Mouse (Mus musculus) stomach, postnatal 0 days (tissue): ENCODE results near the gene Arl6ip4. TPM values are rescaled to one million over a fixed set of nuclear protein-coding genes. Genes with fewer than 3 reads are reported as not detected.

Source experiments
- ATAC-seq: fragments of 200-750 bp; cut with Nextera tagmentation; 2 replicates; pipeline ENCODE4 v1.8.0; 2017; ENCODE audit not compliant: low FRiP score, low TSS enrichment
- DNase-seq: peaks from one replicate; pipeline ENCODE4 v3.0.0-alpha.2; 2016; ENCODE audit warnings: low spot score
- H3K27ac ChIP-seq: fragments of 300-500 bp; sonication (generic); replicated peaks from 2 replicates; pipeline ENCODE4 v1.5.1; 2014; ENCODE audit warnings: mild to moderate bottlenecking, control low read depth
- H3K27me3 ChIP-seq: fragments of 300-500 bp; sonication (generic); 2 replicates; pipeline ENCODE4 v1.6.1; 2014; ENCODE audit warnings: low read length; ENCODE audit not compliant: control insufficient read depth, insufficient read depth
- H3K36me3 ChIP-seq: fragments of 300-500 bp; sonication (generic); 2 replicates; pipeline ENCODE4 v1.6.1; 2014; ENCODE audit warnings: low read length, mixed read lengths; ENCODE audit not compliant: control insufficient read depth, insufficient read depth
- H3K4me1 ChIP-seq: fragments of 300-500 bp; sonication (generic); replicated peaks from 2 replicates; pipeline ENCODE4 v1.6.1; 2014; ENCODE audit warnings: antibody characterized with exemption; ENCODE audit not compliant: control insufficient read depth, insufficient read depth
- H3K4me2 ChIP-seq: fragments of 300-500 bp; sonication (generic); replicated peaks from 2 replicates; pipeline ENCODE4 v1.6.1; 2014; ENCODE audit warnings: low read depth, mild to moderate bottlenecking, control low read depth, moderate library complexity
- H3K4me3 ChIP-seq: fragments of 300-500 bp; sonication (generic); 2 replicates; pipeline ENCODE4 v1.5.1; 2014; ENCODE audit warnings: low read depth, low read length, control low read depth
- H3K9ac ChIP-seq: fragments of 300-500 bp; sonication (generic); 2 replicates; pipeline ENCODE4 v1.6.1; 2014; ENCODE audit warnings: mild to moderate bottlenecking, low read length, control low read depth, mixed read lengths
- H3K9me3 ChIP-seq: fragments of 300-500 bp; sonication (generic); 2 replicates; pipeline ENCODE4 v1.6.1; 2016; ENCODE audit warnings: low read length; ENCODE audit not compliant: control insufficient read depth
- CTCF ChIP-seq: IDR thresholded peaks from 2 replicates; pipeline ENCODE4 v1.5.1; 2016; ENCODE audit warnings: antibody characterized with exemption, low read depth, mild to moderate bottlenecking, moderate library complexity
- EP300 ChIP-seq: optimal IDR thresholded peaks from 2 replicates; pipeline ENCODE3; 2016; ENCODE audit warnings: antibody characterized with exemption
- WGBS: fragments of 180-500 bp; shearing (Covaris S2); extraction: QIAGEN DNeasy Blood & Tissue Kit; methylation state at CpG from one replicate; pipeline ENCODE4 v1.1.7; 2014; 5-methylcytosine and 5-hydroxymethylcytosine counted together
- polyA plus RNA-seq: library from polyadenylated mRNA; unstranded; fragments of >200 nt; fragmentation: Nextera tagmentation; extraction: Ambion mirVana; gene quantifications from 2 replicates; pipeline ENCODE4 v1.2.1, GENCODE M21; 2015

Gene Arl6ip4
- polyA plus RNA-seq, result 77.1 and 78.9 TPM in 2 replicates

- no peaks in the 10 kb centered on the region for H3K27me3 ChIP-seq
- H3K36me3 ChIP-seq, result peaks cover 13% of the 10 kb centered on the region; the same call in 1 of the 2 replicates
- peak within 1 kb of the TSS; percentile 88 for H3K27ac ChIP-seq
- H3K9ac ChIP-seq, result peak within 1 kb of the TSS; percentile 90
- under 1% methylated on average over 63 of the region's 64 CpGs for WGBS
- H3K9me3 ChIP-seq, result no peaks in the 10 kb centered on the region
- peak within 1 kb of the TSS; percentile 93 for H3K4me3 ChIP-seq
- TF ChIP-seq EP300, result no peak
- no peak for TF ChIP-seq CTCF
- peak; percentile 77 for DNase-seq
- ATAC-seq, result no peak
- H3K4me2 ChIP-seq, result peak within 1 kb of the TSS; percentile 96
- H3K4me1 ChIP-seq, result peaks cover 6% of the 10 kb centered on the region; the same call in 1 of the 2 replicates
Observed at GRCm38 (mm10) chr5:124115990-124116845, at the start of gene Arl6ip4. Gene Arl6ip4, plus strand, starts transcription at chr5:124116089.

GRCm38 (mm10) chr5:124069657-124070056 lies 46.2 kb upstream of the Arl6ip4 start:
- Histone ChIP-seq H3K9me3 (no peaks in the 10 kb centered on the region), H3K27me3 (no peaks in the 10 kb centered on the region), H3K27ac (peak overlapping the region; percentile 61), H3K4me2 (no peak overlapping the region), H3K9ac (no peak overlapping the region), H3K4me3 (no peak overlapping the region), H3K4me1 (no peaks in the 10 kb centered on the region), H3K36me3 (no peaks in the 10 kb centered on the region)
- peak; percentile 58; the same call in 1 of the 2 replicates for ATAC-seq
- no peak for TF ChIP-seq EP300
- no peak for DNase-seq
- WGBS, result 63% methylated on average over 3 of the region's 3 CpGs

- H3K4me3 ChIP-seq, result no peak overlapping the region
- no peaks in the 10 kb centered on the region for H3K4me1 ChIP-seq
- H3K9me3 ChIP-seq, result no peaks in the 10 kb centered on the region
- H3K27ac ChIP-seq, result no peak overlapping the region
- no peaks in the 10 kb centered on the region for H3K27me3 ChIP-seq
- H3K36me3 ChIP-seq, result no peaks in the 10 kb centered on the region
- ATAC-seq, result no peak
- H3K4me2 ChIP-seq, result no peak overlapping the region
- DNase-seq, result no peak
- H3K9ac ChIP-seq, result no peak overlapping the region
- no peak for TF ChIP-seq EP300
- no peak for TF ChIP-seq CTCF
- 59% methylated on average over 9 of the region's 9 CpGs for WGBS
Observed at GRCm38 (mm10) chr5:124073682-124074081, 42.2 kb upstream of the Arl6ip4 start.

GRCm38 (mm10) chr5:124074845-124075307 lies 41.0 kb upstream of the Arl6ip4 start:
- H3K4me1 ChIP-seq, result peaks cover 4% of the 10 kb centered on the region; the same call in 1 of the 2 replicates
- 24% methylated on average over 10 of the region's 10 CpGs for WGBS
- H3K9ac ChIP-seq, result no peak overlapping the region
- ATAC-seq (no peak), DNase-seq (peak; percentile 21)
- no peaks in the 10 kb centered on the region for H3K27me3 ChIP-seq
- H3K9me3 ChIP-seq, result no peaks in the 10 kb centered on the region
- no peak overlapping the region for H3K4me2 ChIP-seq
- peak overlapping the region; percentile 35; the same call in 1 of the 2 replicates for H3K27ac ChIP-seq
- TF ChIP-seq EP300 (no peak), CTCF (no peak)
- H3K36me3 ChIP-seq, result no peaks in the 10 kb centered on the region
- H3K4me3 ChIP-seq, result no peak overlapping the region

- H3K4me1 ChIP-seq, result peaks cover 4% of the 10 kb centered on the region; the same call in 1 of the 2 replicates
- TF ChIP-seq EP300 (no peak), CTCF (no peak)
- H3K9ac ChIP-seq, result no peak overlapping the region
- DNase-seq (peak; percentile 52), ATAC-seq (0 out of 2 replicates have a peak, but pooled peaks have one; percentile 22)
- H3K36me3 ChIP-seq, result no peaks in the 10 kb centered on the region
- peak overlapping the region; percentile 78 for H3K27ac ChIP-seq
- no peak overlapping the region for H3K4me2 ChIP-seq
- no peak overlapping the region for H3K4me3 ChIP-seq
- no peaks in the 10 kb centered on the region for H3K9me3 ChIP-seq
- no peaks in the 10 kb centered on the region for H3K27me3 ChIP-seq
- WGBS, result 58% methylated on average over 9 of the region's 9 CpGs
Observed at GRCm38 (mm10) chr5:124075716-124076115, 40.2 kb upstream of the Arl6ip4 start.

- Histone ChIP-seq H3K4me3 (no peak overlapping the region), H3K4me2 (no peak overlapping the region), H3K27me3 (no peaks in the 10 kb centered on the region), H3K36me3 (no peaks in the 10 kb centered on the region), H3K27ac (peak overlapping the region; percentile 81), H3K9me3 (no peaks in the 10 kb centered on the region), H3K9ac (no peak overlapping the region), H3K4me1 (peaks cover 4% of the 10 kb centered on the region; the same call in 1 of the 2 replicates)
- peak; percentile 86 for ATAC-seq
- 0 out of 2 replicates have a peak, but pooled peaks have one; percentile 2 for TF ChIP-seq CTCF
- no peak for TF ChIP-seq EP300
- DNase-seq, result peak; percentile 81
- WGBS, result 53% methylated on average over 9 of the region's 9 CpGs
Observed at GRCm38 (mm10) chr5:124076559-124076958, 39.3 kb upstream of the Arl6ip4 start.
